Mouse (Mus musculus): ENCODE results near the gene Dhfr.
A peak's percentile ranks its signal among the peaks of the same experiment; 100 is the strongest.

Dhfr gene

DNA sequence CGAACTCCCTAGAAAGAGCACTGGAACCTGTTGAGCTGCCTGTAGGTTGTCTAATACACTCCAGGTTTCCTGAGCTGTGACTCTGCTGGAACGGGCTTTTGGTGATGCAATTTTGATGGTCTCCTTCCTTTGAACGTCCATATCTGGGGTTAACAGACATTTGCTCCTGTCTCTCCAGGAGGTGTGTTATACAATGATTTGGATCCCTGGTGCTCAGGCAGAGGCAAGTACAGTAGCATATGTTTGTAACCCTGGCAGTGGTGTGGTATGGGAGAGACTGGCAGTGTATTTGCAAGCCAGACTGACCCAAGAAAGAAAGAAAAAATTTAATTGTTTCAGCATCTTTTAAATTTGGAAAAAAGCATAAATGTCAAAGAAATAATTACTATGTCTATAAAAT is 32.8 kb downstream of the Dhfr start:
- DNase-seq (ENCODE audit: low read depth, low spot score) = no peak

DNA sequence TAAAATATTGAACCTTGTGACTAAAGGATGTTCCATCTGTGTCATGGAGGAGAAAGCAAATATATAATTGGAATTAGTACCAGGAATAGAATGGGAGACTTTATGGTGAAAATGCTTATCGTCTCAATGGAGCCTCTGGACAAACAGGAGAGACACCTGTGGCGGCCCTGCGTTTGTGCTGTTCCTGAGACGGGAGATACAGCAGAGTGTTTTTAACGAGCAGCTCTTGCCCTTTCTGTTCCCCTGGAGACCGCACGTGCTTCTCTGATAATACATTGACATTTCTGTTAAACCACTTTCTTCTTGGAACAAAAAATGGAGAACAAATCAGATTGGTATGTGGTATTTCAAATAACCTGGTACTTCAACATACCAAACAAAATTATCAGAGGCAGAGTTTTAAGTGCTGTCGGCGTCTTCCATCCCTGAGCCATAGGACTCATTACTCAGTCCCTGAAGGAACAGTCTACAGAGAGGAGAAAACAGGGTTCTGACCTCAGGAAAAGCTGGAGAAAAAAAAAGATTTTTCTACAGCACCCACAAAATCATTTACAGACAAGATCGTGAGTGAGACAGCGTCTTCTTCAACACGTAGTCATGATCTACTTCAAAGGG is 38.6 kb downstream of the Dhfr start:
- no peak for DNase-seq (ENCODE audit: low read depth, low spot score)

DNA sequence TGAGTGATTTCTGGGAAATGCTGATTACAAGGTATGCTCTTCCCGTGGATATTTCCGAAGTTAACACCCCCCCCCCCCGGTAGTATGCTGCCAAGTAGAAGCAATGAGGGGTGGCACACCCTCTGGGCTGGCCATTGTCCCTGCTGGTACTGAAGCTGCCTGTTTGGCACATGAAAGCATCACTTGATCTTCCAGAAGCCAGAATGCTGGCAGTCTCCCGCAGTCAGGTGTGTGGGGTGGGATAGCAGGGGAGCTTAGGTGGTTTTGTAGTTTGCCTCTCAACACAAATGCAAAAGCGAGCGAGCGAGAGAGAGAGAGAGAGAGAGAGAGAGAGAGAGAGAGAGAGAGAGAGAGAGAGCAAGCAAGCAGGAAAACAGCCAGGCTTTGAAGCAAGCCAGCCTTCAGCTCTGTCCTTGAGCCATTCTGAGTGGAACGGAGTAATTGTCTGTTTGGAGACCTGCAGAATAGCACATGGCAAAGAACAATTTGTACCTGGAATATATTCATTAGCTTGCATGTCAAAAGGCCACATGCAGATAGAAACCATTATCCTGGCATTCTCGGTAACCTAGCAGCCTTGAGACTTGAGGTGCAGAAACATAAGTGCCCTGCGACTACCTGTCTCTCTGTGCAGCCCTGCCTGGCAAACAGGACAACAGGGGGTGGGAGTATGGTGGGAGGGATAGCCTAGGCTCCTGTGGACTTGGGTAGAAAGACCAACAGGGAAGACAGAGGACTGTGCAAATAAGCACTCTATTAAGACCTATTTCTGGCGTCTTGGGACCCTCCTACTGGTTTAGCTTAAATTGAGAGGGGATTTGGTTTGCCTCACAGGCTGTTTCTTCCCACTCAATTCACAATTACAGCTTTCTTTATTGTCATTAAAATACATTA is 44.2 kb downstream of the Dhfr start:
- peak; percentile 10 for DNase-seq (ENCODE audit: low read depth, low spot score)

DNA sequence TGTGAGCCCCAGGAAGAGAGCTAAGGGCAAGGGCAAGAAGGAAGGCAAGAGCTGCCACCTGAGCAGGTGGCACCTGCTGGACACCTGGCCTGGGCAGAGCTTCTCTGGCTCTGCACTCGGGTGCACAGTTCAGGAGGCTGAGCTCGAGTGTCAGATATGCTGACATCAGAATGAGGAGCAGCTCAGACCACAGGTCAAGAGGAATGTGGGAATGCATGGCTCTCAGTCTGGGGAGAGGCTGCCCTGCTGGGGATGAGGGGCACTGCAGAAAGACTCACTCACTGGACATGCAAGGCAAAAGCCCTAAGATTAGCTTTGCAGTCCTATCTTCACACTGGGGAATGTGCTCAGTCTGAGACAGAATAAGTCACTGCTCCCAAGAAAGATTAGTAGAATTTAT is 47.5 kb downstream of the Dhfr start:
- DNase-seq (ENCODE audit: low read depth, low spot score) = no peak

DNA sequence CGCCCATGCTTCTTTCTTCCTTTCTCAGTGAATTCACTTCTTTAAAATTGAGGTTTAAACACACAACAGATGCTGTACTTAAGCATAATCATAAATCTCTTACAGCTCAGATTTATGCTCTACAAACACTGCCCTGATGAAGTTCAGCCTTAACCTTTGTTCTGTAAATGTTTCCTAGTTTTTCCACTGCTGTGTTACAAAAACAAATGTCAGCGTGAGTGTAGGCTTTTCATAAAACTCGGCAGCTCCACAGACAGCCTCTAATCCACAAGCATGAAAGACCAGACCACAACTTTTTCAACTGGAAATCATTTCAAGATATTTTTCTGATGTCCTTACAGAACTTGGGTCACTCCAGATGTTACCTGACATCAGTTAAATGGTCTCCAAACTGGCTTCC is 49.0 kb downstream of the Dhfr start:
- no peak for DNase-seq (ENCODE audit: low read depth, low spot score)

DNA sequence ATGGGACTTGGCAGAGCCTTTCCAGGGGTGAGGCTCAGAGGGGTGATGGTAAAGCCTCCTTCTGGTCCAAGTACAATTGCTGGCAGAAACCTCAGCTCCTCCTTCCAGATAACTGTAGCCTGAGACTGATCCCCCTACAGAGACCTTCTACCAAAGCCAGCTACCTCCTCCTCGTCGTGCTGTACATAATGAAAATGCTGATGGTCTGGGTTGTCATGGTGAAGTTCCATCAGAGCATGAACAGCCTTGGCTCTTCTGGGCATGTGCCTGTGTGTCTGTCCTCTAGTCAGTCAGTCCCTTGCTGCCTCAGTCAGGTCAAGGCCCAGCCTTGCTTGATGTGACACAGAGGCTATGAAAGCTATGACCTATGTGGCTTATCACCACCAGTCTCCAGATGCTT is 56.0 kb downstream of the Dhfr start:
- no peak for DNase-seq (ENCODE audit: low read depth, low spot score)

DNA sequence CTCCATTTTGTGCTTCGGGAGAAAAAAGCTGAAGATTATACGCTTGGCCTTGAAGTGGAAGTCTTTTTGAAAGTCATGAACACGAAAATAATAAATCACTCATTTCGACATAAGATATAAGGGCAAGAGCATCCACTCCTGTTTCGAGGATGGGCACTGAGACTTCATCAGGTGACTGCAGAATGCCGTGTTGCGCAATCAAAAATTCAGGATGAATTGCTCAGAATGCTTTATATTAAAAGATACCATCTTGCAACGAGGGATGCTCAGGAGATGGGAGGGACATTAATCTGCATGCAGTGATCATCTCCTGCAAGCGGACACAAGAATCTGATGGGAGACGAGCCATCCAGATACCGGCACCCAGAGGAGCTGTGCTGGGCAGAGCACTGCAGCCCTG is 65.1 kb downstream of the Dhfr start:
- DNase-seq (ENCODE audit: low read depth, low spot score) = no peak

DNA sequence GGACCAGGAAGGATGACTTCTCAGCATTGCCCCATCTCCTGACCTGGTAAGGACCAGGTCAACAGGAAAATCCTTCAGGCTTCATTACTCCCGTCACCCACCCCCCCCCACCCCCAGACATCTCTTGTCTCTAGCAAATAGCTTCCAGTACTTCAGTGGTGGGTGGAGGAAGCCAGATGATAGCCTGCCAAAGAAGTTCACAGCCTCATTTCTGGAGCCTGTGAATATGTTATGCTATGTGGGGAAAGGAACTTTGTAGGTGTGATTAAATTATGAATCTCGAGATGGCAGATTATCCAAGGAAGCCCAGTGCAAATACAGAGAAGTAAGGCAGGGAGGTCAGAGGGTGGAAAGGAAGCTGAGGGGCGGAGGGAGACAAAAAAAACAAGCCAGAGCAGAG is 69.2 kb downstream of the Dhfr start:
- DNase-seq (ENCODE audit: low read depth, low spot score) = no peak

DNA sequence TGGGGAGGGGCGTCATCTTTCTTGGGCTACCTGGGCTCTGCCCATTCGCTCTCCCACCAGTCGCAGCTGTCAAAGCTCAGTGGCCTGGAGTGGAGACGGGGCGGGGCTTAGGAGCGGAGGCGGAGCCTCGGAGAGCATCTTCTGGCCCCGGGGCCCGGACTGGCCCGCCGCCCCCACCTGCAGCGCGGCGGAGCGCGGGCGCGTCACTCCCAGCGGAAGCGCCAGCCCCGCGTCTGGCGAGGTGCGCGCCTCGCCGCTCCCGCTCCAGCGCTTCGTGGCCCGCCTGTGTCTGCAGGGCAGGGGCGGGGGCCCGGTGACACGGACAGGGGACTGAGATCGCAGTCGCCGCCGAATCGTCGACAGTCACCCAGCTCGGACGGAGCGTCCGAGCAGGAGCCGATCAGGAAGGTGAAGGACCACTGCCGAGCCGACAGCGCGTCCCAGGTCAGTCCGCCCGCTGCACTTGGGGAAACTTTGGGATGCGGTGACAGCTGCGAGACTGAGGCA is 71.3 kb downstream of the Dhfr start, which contains the start of gene Ankrd34b:
TSS of gene Ankrd34b (plus strand) at position 139 of the 507 bp plus-strand sequence.
- DNase-seq (ENCODE audit: low read depth, low spot score) = no peak

DNA sequence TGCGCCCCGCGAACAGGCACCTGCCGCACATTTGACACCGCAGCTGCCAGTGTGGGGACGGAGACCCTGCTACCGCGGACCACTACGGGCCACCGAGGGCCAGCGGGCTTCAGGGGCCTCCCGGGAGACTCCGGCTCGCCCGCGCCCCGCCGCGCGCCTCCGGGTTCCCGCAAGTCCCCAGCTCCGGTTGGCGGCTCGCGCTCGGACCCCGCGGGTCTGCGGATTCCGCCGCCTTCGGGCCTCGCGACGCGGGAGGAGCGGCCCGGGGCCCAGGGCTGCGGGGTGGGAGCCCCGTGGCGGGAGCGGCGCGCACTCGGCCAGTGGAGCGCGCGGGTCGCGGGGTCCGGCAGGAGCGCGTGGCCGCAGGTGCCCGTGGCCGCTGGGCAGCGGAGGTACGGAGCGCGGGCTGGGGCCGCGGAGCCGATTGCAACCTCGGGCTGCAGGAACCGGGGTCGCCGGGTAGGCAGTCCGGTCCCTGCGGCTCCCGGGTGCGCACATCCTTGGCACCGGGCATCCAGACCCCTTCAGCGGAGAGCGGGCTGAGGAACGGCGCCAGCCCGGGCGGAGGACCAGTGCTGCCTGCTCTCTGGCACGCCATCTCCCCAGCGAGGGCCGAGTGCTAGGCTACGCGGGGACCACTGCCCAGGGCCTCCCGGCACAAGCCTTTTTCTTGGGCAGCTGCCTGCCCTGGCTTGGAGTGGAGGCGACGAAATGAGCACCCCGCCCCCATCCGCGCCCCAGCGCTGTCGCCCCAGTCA is 71.9 kb downstream of the Dhfr start:
- DNase-seq (ENCODE audit: low read depth, low spot score) = no peak

DNA sequence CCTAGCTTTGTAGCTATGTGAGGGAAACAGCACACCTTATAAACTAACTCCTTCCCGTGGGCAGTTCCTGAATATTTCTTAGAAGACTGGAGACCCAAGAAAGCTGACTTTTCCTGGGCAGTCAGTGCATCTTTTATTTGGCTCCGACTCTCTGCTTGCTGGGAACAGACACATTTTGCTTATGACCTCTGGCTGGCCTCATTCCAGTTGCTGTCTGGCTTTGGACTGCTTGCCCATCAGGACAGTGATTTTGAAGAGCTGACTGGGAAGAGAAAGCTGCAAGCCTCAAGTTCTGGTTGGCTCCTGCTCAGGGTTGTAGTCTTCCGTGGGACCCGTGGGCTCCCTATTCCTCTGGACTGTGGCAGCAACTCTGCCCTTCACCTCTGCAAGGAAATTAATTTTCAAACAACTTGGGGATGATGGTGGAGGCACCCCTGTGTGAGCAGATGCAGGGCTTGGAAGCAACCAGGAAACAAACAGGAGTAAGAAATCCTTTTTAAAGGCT is 72.9 kb downstream of the Dhfr start:
- DNase-seq (ENCODE audit: low read depth, low spot score) = no peak

Data from brain, embryonic 18.5 days (tissue).